Mouse (Mus musculus) megakaryocyte, embryonic 14.5 days (primary cell): ENCODE measurements around the gene Inpp5d.

Experiments
- FLI1 ChIP-seq: IDR thresholded peaks from 2 replicates; pipeline ENCODE4 v1.6.1; 2012; ENCODE audit warnings: low read length, inconsistent platforms, mixed read lengths
- GATA1 ChIP-seq: IDR thresholded peaks from 3 replicates; pipeline ENCODE4 v1.6.1; 2012; ENCODE audit warnings: mixed read lengths, low read length, inconsistent platforms, borderline replicate concordance

GRCm38 (mm10) chr1:87647820-87648219 is 27.7 kb downstream of the Inpp5d start:
- TF ChIP-seq GATA1 (no peak), FLI1 (no peak)
